In genomic region chr3:89795746-89796145, GRCm38 (mm10) we compare ENCODE assay signal across 12 mouse cellular contexts. TPM values are rescaled to one million over a fixed set of nuclear protein-coding genes. Genes with fewer than 3 reads are reported as not detected.
DNase-seq lines count a peak whose midpoint lies in the region; ATAC-seq and TF ChIP-seq lines count a peak whose summit lies in the region.
"Had no signal": no experiment of that assay in that cellular context is flagged by ENCODE, and none has a peak within 500 bp of the region (broad histone marks: within the 10 kb centered on the region; RNA-seq: fewer than 3 reads in every experiment).

No protein-coding gene starts in this region.

- TF ChIP-seq POLR2A in bone marrow, adult 2 months (IDR thresholded peaks at IDR 0.05; ENCODE audit: borderline replicate concordance, control insufficient read depth, low read depth, low read length), result no peak

- TF ChIP-seq CTCF in gastrocnemius, adult 2 months (IDR thresholded peaks at IDR 0.05), result no peak
- TF ChIP-seq CTCF in lung, embryonic 14.5 days (IDR thresholded peaks at IDR 0.05; ENCODE audit: low read depth), result peak; percentile 21; the same call in 1 of the 2 replicates
- TF ChIP-seq CTCF in bone marrow, adult 2 months (IDR thresholded peaks at IDR 0.05; ENCODE audit: control insufficient read depth, insufficient read depth, low read length), result no peak

- H3K4me1 ChIP-seq in lung, embryonic 14.5 days (ENCODE audit: insufficient read depth), result no peaks in the 10 kb centered on the region
- no peaks in the 10 kb centered on the region for H3K4me1 ChIP-seq in bone marrow, adult 2 months (ENCODE audit: control insufficient read depth, insufficient read depth, low read length)

- no peak for DNase-seq in gastrocnemius, adult 2 months
- no peak for DNase-seq in gastrocnemius, postnatal 14 days
- no peak for DNase-seq in lung, embryonic 14.5 days
- no peak for DNase-seq in lung, postnatal 14 days
- peak; percentile 12 for DNase-seq in retina, postnatal 1 day
- no peak for DNase-seq in B cell, adult 2 months
- no peak for DNase-seq in spleen, adult 12 weeks (ENCODE audit: low spot score)
- DNase-seq: thymus, postnatal 25 days had no signal

- H3K27me3 ChIP-seq in lung, embryonic 14.5 days (ENCODE audit: insufficient read depth, low read length), result no peaks in the 10 kb centered on the region
- H3K27me3 ChIP-seq: limb, embryonic 15.5 days had no signal

- ATAC-seq in lung, embryonic 14.5 days (ENCODE audit: insufficient read depth), result no peak
- ATAC-seq: activated CD4-positive, CD25-positive, alpha-beta regulatory T cell, adult 4 months had no signal

- 58% methylated on average over 5 of the region's 5 CpGs for WGBS in lung, embryonic 14.5 days
- whole genome bisulfite sequencing in bone marrow, adult 2 months, result 63% methylated on average over 5 of the region's 5 CpGs

- intact Hi-C loops in gastrocnemius, adult 2 months (cut with DNase I), result no loop called here
- intact Hi-C loops in gastrocnemius, postnatal 14 days (cut with DNase I; ENCODE audit: low total_unique reads), result no loop called here

- no peaks in the 10 kb centered on the region for H3K9me3 ChIP-seq in lung, embryonic 14.5 days (ENCODE audit: low read depth, low read length)
- H3K9me3 ChIP-seq: limb, embryonic 15.5 days had no signal

- H3K27ac ChIP-seq in gastrocnemius, adult 2 months, result 0 out of 2 replicates have a peak overlapping the region, but pooled peaks have one; percentile 20
- H3K27ac ChIP-seq in lung, embryonic 14.5 days (ENCODE audit: low read depth), result no peak overlapping the region
- H3K27ac ChIP-seq in bone marrow, adult 2 months (ENCODE audit: control insufficient read depth, insufficient read depth, low read depth, low read length, poor library complexity), result 0 out of 2 replicates have a peak overlapping the region, but pooled peaks have one; percentile 8
- H3K27ac ChIP-seq: limb, embryonic 15.5 days had no signal

- no peaks in the 10 kb centered on the region for H3K36me3 ChIP-seq in lung, embryonic 14.5 days (ENCODE audit: insufficient read depth)
- H3K36me3 ChIP-seq: limb, embryonic 15.5 days had no signal

- no peak overlapping the region for H3K4me3 ChIP-seq in gastrocnemius, adult 2 months
- no peak overlapping the region for H3K4me3 ChIP-seq in lung, embryonic 14.5 days (ENCODE audit: low read depth, low read length)
- no peak overlapping the region for H3K4me3 ChIP-seq in bone marrow, adult 2 months (replicated peaks; ENCODE audit: control insufficient read depth, low read depth, low read length)
- H3K4me3 ChIP-seq: limb, embryonic 15.5 days had no signal

- H3K4me2 ChIP-seq in lung, embryonic 14.5 days, result no peak overlapping the region
- H3K4me2 ChIP-seq: limb, embryonic 15.5 days had no signal

- H3K9ac ChIP-seq in lung, embryonic 14.5 days, result no peak overlapping the region
- H3K9ac ChIP-seq: limb, embryonic 15.5 days had no signal

RNA-seq across cellular contexts. Expression of gene Ube2q1, which starts 22.3 kb away (rescaled TPM):
- 10 to 100 TPM; 14.2 to 15.9 TPM for total RNA-seq in gastrocnemius, adult 2 months (2021)
- total RNA-seq in gastrocnemius, postnatal 14 days (2021), result 10 to 100 TPM; 12.7 to 14.9 TPM
- polyA plus RNA-seq in lung, embryonic 14.5 days (2014; fragmentation: Nextera tagmentation; extraction: Ambion mirVana), result 21.7 and 22.8 TPM in 2 replicates
- polyA plus RNA-seq in bone marrow, adult 2 months (2011; ENCODE audit: insufficient read depth, insufficient read length, low replicate concordance, missing spikeins), result 44.2 and 78.7 TPM in 2 replicates

RNA-seq across cellular contexts. Expression of gene Chrnb2, which starts 31.3 kb away (rescaled TPM):
- under 1 TPM; 0.08 to 0.11 TPM for total RNA-seq in gastrocnemius, adult 2 months (2021)
- under 1 TPM; 0.12 to 0.13 TPM for total RNA-seq in gastrocnemius, postnatal 14 days (2021)
- polyA plus RNA-seq in lung, embryonic 14.5 days (2014; fragmentation: Nextera tagmentation; extraction: Ambion mirVana), result 0.47 and 0.63 TPM in 2 replicates
- 0.14 and 0.32 TPM in 2 replicates for polyA plus RNA-seq in bone marrow, adult 2 months (2011; ENCODE audit: insufficient read depth, insufficient read length, low replicate concordance, missing spikeins)

RNA-seq across cellular contexts. Expression of gene She, which starts 35.4 kb away (rescaled TPM):
- total RNA-seq in gastrocnemius, adult 2 months (2021), result 1 to 10 TPM; 4.1 to 5.1 TPM
- total RNA-seq in gastrocnemius, postnatal 14 days (2021), result 1 to 10 TPM; 7.9 to 8.0 TPM
- polyA plus RNA-seq in lung, embryonic 14.5 days (2014; fragmentation: Nextera tagmentation; extraction: Ambion mirVana), result 11.7 and 12.1 TPM in 2 replicates
- 1.2 and 1.7 TPM in 2 replicates for polyA plus RNA-seq in bone marrow, adult 2 months (2011; ENCODE audit: insufficient read depth, insufficient read length, low replicate concordance, missing spikeins)
- total RNA-seq: megakaryocyte-erythroid progenitor cell, adult 5-6 weeks had no signal
